7 mouse cellular contexts compared by ENCODE assay signal in genomic region chr11:83850586-83851272, GRCm38 (mm10). TPM values are rescaled to one million over a fixed set of nuclear protein-coding genes. Genes with fewer than 3 reads are reported as not detected.
A peak's percentile ranks its signal among the peaks of the same experiment; 100 is the strongest.
DNase-seq lines count a peak whose midpoint lies in the region; ATAC-seq and TF ChIP-seq lines count a peak whose summit lies in the region.

No protein-coding gene starts in this region.

- no peak for TF ChIP-seq CTCF in E14TG2a.4 (conservative IDR thresholded peaks at IDR 0.05; ENCODE audit: low read length)

- H3K36me3 ChIP-seq in E14TG2a.4 (ENCODE audit: insufficient read depth, low read length): no peaks in the 10 kb centered on the region
- no peaks in the 10 kb centered on the region for H3K36me3 ChIP-seq in ES-E14 (ENCODE audit: control insufficient read depth, insufficient read depth, low read length, poor library complexity, severe bottlenecking)
- H3K36me3 ChIP-seq in kidney, embryonic 16.5 days (ENCODE audit: insufficient read depth, low read length): no peaks in the 10 kb centered on the region
- no peaks in the 10 kb centered on the region for H3K36me3 ChIP-seq in lung, embryonic 16.5 days (ENCODE audit: control insufficient read depth, insufficient read depth, low read length)

- H3K4me1 ChIP-seq in E14TG2a.4 (replicated peaks; ENCODE audit: low read depth, low read length) (peaks cover 44% of the 10 kb centered on the region), ES-E14 (ENCODE audit: control insufficient read depth in 2 of 2, insufficient read depth in 2 of 2, low read length in 2 of 2, poor library complexity in 1 of 2) (no peaks in the 10 kb centered on the region; a peak in 2 of 4 replicates)
- peaks cover 8% of the 10 kb centered on the region; the same call in 1 of the 2 replicates for H3K4me1 ChIP-seq in kidney, embryonic 16.5 days (ENCODE audit: insufficient read depth, low read length)
- H3K4me1 ChIP-seq in lung, embryonic 16.5 days (replicated peaks; ENCODE audit: control insufficient read depth, insufficient read depth, low read length): no peaks in the 10 kb centered on the region

- H3K4me3 ChIP-seq in E14TG2a.4 (replicated peaks; ENCODE audit: low read length) (peak overlapping the region; percentile 71), ES-E14 (ENCODE audit: insufficient read depth in 1 of 2, low read depth in 1 of 2, low read length in 2 of 2, poor library complexity in 1 of 2, severe bottlenecking in 1 of 2) (peak overlapping the region; percentile 41 to 44)
- H3K4me3 ChIP-seq in kidney, embryonic 16.5 days (ENCODE audit: low read length): peak overlapping the region; percentile 67
- H3K4me3 ChIP-seq in lung, embryonic 16.5 days (ENCODE audit: low read length): peak overlapping the region; percentile 58

- H3K9me3 ChIP-seq in E14TG2a.4 (ENCODE audit: low read length): no peaks in the 10 kb centered on the region
- H3K9me3 ChIP-seq in ES-E14 (ENCODE audit: control insufficient read depth, insufficient read depth, low read depth, low read length): no peaks in the 10 kb centered on the region
- H3K9me3 ChIP-seq in kidney, embryonic 16.5 days (ENCODE audit: low read length): no peaks in the 10 kb centered on the region
- no peaks in the 10 kb centered on the region for H3K9me3 ChIP-seq in lung, embryonic 16.5 days (ENCODE audit: control insufficient read depth, low read length)

- H3K9ac ChIP-seq in ES-E14 (ENCODE audit: insufficient read depth, low read depth, low read length, poor library complexity, severe bottlenecking): no peak overlapping the region
- H3K9ac ChIP-seq in kidney, embryonic 16.5 days (replicated peaks; ENCODE audit: low read length): peak overlapping the region; percentile 84
- peak overlapping the region; percentile 80 for H3K9ac ChIP-seq in lung, embryonic 16.5 days (ENCODE audit: low read length)

- DNase-seq in ES-E14 (ENCODE audit: low read depth, low spot score): no peak
- no peak for DNase-seq in right cerebral cortex, postnatal 10 days (ENCODE audit: low spot score in 2 of 2)
- no peak for DNase-seq in frontal cortex, postnatal 36 days (ENCODE audit: low spot score in 2 of 2)

- peak; percentile 82 for ATAC-seq in kidney, embryonic 16.5 days (ENCODE audit: low FRiP score, low TSS enrichment)
- peak; percentile 49; the same call in 1 of the 2 replicates for ATAC-seq in lung, embryonic 16.5 days (ENCODE audit: low read depth)
- no peak for ATAC-seq in megakaryocyte-erythroid progenitor cell, adult 5-6 weeks (replicated peaks; ENCODE audit: low FRiP score, low TSS enrichment, poor library complexity, severe bottlenecking)

- peak overlapping the region; percentile 45 for H3K4me2 ChIP-seq in kidney, embryonic 16.5 days (replicated peaks; ENCODE audit: low read depth, low read length)
- peak overlapping the region; percentile 54 for H3K4me2 ChIP-seq in lung, embryonic 16.5 days (ENCODE audit: low read depth, low read length)

- under 1% methylated on average over 24 of the region's 24 CpGs for WGBS in kidney, embryonic 16.5 days
- under 1% methylated on average over 24 of the region's 24 CpGs for WGBS in lung, embryonic 16.5 days

- no peak overlapping the region for H3K27ac ChIP-seq in ES-E14 (ENCODE audit: insufficient read depth, low read depth, low read length, poor library complexity, severe bottlenecking)
- peak overlapping the region; percentile 96 for H3K27ac ChIP-seq in kidney, embryonic 16.5 days (ENCODE audit: low read length)
- H3K27ac ChIP-seq in lung, embryonic 16.5 days (ENCODE audit: low read length): peak overlapping the region; percentile 91

- H3K27me3 ChIP-seq in E14TG2a.4 (ENCODE audit: insufficient read depth, low read length): peaks cover 72% of the 10 kb centered on the region
- peaks cover 53% of the 10 kb centered on the region for H3K27me3 ChIP-seq in kidney, embryonic 16.5 days (ENCODE audit: insufficient read depth, low read length)
- peaks cover 35% of the 10 kb centered on the region for H3K27me3 ChIP-seq in lung, embryonic 16.5 days (ENCODE audit: control insufficient read depth, insufficient read depth, low read depth, low read length)

- in situ Hi-C loops in ES-E14 (cut with MboI; ENCODE audit: low sequenced_read_pairs in 2 of 2, unreplicated experiment in 2 of 2): loop anchor here (10.0 kb wide), 1 partner anchor 674 kb away; the partner anchor contains the start of gene Lhx1 (in 2 of the 2)

TF ChIP-seq in ES-E14, 5 proteins besides CTCF, POLR2A, EP300 and RAD21:
- TF ChIP-seq CHD2 (IDR thresholded peaks at IDR 0.05; ENCODE audit: low read depth, low read length): no peak
- TF ChIP-seq MAFK (IDR thresholded peaks at IDR 0.05; ENCODE audit: insufficient read depth, low read depth, low read length): no peak

RNA-seq across cellular contexts. Expression of gene Hnf1b, which starts 0.9 kb away (rescaled TPM):
- 0.16 and 0.40 TPM in 2 replicates for total RNA-seq in ES-E14 (2012; rRNA removed)
- polyA plus RNA-seq in kidney, embryonic 16.5 days (2015; fragmentation: Nextera tagmentation; extraction: Ambion mirVana): 90.9 and 104 TPM in 2 replicates
- 9.1 and 11.7 TPM in 2 replicates for polyA plus RNA-seq in lung, embryonic 16.5 days (2015; fragmentation: Nextera tagmentation; extraction: Ambion mirVana)
- not detected in 2 replicates for total RNA-seq in megakaryocyte-erythroid progenitor cell, adult 5-6 weeks (2014; fragmentation: Nextera tagmentation)
- total RNA-seq in megakaryocyte-erythroid progenitor cell, adult 5-6 weeks (2017): not detected in 2 replicates
